Mouse (Mus musculus): Measurements from ENCODE around the gene Tpst1.

- TF ChIP-seq CTCF (IDR thresholded peaks at IDR 0.05; ENCODE audit: borderline replicate concordance, insufficient read depth, low read depth, low read length): no peak
- peak; percentile 77 for TF ChIP-seq POLR2A (IDR thresholded peaks at IDR 0.05; ENCODE audit: borderline replicate concordance, insufficient read depth, low read length)
Observed at GRCm38 (mm10) chr5:130029142-130029897, 43.8 kb upstream of the Tpst1 start, which contains the start of the genes Asl and Crcp.
